In the genomic region with DNA sequence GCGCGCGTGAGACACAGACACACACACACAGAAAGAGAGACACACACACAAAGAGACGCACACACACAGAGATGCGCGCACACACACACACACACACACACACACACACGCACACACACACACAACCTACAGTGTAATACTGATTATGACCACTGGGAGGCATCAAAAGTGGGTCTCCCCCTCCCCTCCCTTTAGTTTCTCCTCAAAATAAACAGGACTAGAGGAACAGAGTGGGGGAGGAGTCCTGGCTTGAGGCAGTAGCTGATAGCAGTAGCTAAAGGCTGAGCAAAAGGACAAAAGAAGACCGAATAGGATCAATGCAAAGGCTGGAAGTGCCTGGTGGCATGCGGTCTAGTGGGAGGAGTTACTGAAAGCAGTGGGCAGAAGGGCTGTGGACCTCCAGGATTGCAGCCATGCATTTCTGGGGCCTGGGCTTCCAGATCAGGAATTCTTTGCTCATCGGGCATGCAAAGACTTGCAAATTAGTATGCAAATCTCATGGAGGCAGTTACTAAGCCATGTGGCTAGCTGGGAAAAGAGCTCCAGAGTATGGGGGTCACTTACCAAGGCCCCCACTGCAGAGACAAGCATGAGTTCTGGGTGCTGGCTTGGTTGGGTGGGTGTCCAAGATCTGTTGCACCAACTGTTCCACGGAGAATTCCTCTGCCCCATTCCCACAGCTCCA, we compare ENCODE assay signal across 8 mouse cellular contexts. TPM values are rescaled to one million over a fixed set of nuclear protein-coding genes. Genes with fewer than 3 reads are reported as not detected.
DNase-seq lines count a peak whose midpoint lies in the region; ATAC-seq and TF ChIP-seq lines count a peak whose summit lies in the region.

No protein-coding gene starts in this region.

- peaks cover 11% of the 10 kb centered on the region for H3K4me1 ChIP-seq in heart, embryonic 16.5 days (ENCODE audit: control insufficient read depth, insufficient read depth, low read length)
- peaks cover 0 to 25% of the 10 kb centered on the region in 2 experiments; a peak in 2 of 4 replicates for H3K4me1 ChIP-seq in liver, embryonic 14.5 days (replicated peaks; ENCODE audit: control insufficient read depth in 2 of 2, insufficient read depth in 2 of 2, low read length in 1 of 2)

- H3K27ac ChIP-seq in gastrocnemius, adult 2 months: no peak overlapping the region
- H3K27ac ChIP-seq in heart, embryonic 16.5 days (ENCODE audit: low read length): no peak overlapping the region
- no peak overlapping the region for H3K27ac ChIP-seq in liver, embryonic 14.5 days

- 35% methylated on average over 11 of the region's 11 CpGs for WGBS in heart, embryonic 16.5 days
- 58% methylated on average over 11 of the region's 11 CpGs for WGBS in liver, embryonic 14.5 days (ENCODE audit: insufficient replicate concordance)

- H3K4me2 ChIP-seq in heart, embryonic 16.5 days (ENCODE audit: low read depth, low read length): peak overlapping the region; percentile 28; the same call in 1 of the 2 replicates
- H3K4me2 ChIP-seq in liver, embryonic 14.5 days (ENCODE audit: low read depth): no peak overlapping the region

- H3K4me3 ChIP-seq in gastrocnemius, adult 2 months: no peak overlapping the region
- no peak overlapping the region for H3K4me3 ChIP-seq in heart, embryonic 16.5 days (ENCODE audit: low read length)
- no peak overlapping the region for H3K4me3 ChIP-seq in liver, embryonic 14.5 days (ENCODE audit: insufficient read depth in 1 of 2, low read depth in 2 of 2, low read length in 2 of 2)

- peaks cover 19% of the 10 kb centered on the region; the same call in 1 of the 2 replicates for H3K36me3 ChIP-seq in heart, embryonic 16.5 days (ENCODE audit: control insufficient read depth, insufficient read depth)
- no peaks in the 10 kb centered on the region; the same call in 1 of the 2 replicates for H3K36me3 ChIP-seq in liver, embryonic 14.5 days (replicated peaks; ENCODE audit: control insufficient read depth, insufficient read depth, low read depth)

- no peak for TF ChIP-seq EP300 in liver, embryonic 14.5 days (IDR thresholded peaks at IDR 0.05; ENCODE audit: low read depth)

- TF ChIP-seq CTCF in gastrocnemius, adult 2 months (IDR thresholded peaks at IDR 0.05): peak; percentile 45
- peak; percentile 64 for TF ChIP-seq CTCF in liver, embryonic 14.5 days (IDR thresholded peaks at IDR 0.05; ENCODE audit: low read depth)

- H3K9ac ChIP-seq in heart, embryonic 16.5 days (ENCODE audit: low read length): peak overlapping the region; percentile 46
- no peak overlapping the region for H3K9ac ChIP-seq in liver, embryonic 14.5 days (replicated peaks)

- ATAC-seq in heart, embryonic 16.5 days (replicated peaks; ENCODE audit: extremely low read depth, insufficient read depth, low FRiP score): peak; percentile 67; the same call in 1 of the 2 replicates
- ATAC-seq in liver, embryonic 14.5 days (ENCODE audit: insufficient read depth): peak; percentile 17; the same call in 1 of the 2 replicates
- ATAC-seq in megakaryocyte, adult 5-6 weeks (ENCODE audit: poor library complexity, severe bottlenecking): no peak

- intact Hi-C loops in gastrocnemius, adult 2 months (cut with DNase I): loop anchor here (2.0 kb wide), 1 partner anchor 73 kb away; no protein-coding TSS in a partner anchor

- no peaks in the 10 kb centered on the region for H3K9me3 ChIP-seq in heart, embryonic 16.5 days (replicated peaks; ENCODE audit: control insufficient read depth, low read length)
- H3K9me3 ChIP-seq in liver, embryonic 14.5 days (ENCODE audit: control insufficient read depth, low read length): no peaks in the 10 kb centered on the region

- DNase-seq in gastrocnemius, adult 2 months: no peak
- DNase-seq in gastrocnemius, postnatal 4 days (ENCODE audit: low spot score in 2 of 2): no peak
- peak; percentile 46 for DNase-seq in thymus, postnatal 4 days
- no peak for DNase-seq in thymus, adult 18-20 months
- no peak for DNase-seq in liver, embryonic 14.5 days (ENCODE audit: low read depth in 3 of 3, low spot score in 3 of 3)
- peak; percentile 90 for DNase-seq in retina, postnatal 1 day

- no peaks in the 10 kb centered on the region for H3K27me3 ChIP-seq in heart, embryonic 16.5 days (ENCODE audit: control insufficient read depth, insufficient read depth, low read length)
- no peaks in the 10 kb centered on the region for H3K27me3 ChIP-seq in liver, embryonic 14.5 days (ENCODE audit: control insufficient read depth, insufficient read depth, low read length)

RNA-seq across cellular contexts. Expression of gene Camta2, which starts 5.9 kb away (rescaled TPM):
- 10 to 100 TPM; 39.6 to 44.9 TPM for total RNA-seq in gastrocnemius, adult 2 months (2021)
- 10 to 100 TPM; 18.1 to 20.3 TPM for total RNA-seq in gastrocnemius, postnatal 4 days (2021)
- 15.0 and 15.6 TPM in 2 replicates for polyA plus RNA-seq in heart, embryonic 16.5 days (2015; fragmentation: Nextera tagmentation; extraction: Ambion mirVana)
- 2.7 and 3.1 TPM in 2 replicates for polyA plus RNA-seq in liver, embryonic 14.5 days (2012; rRNA removed)
- polyA plus RNA-seq in liver, embryonic 14.5 days (2014; fragmentation: Nextera tagmentation; extraction: Ambion mirVana): 2.1 and 2.5 TPM in 2 replicates
- total RNA-seq in megakaryocyte, adult 5-6 weeks (2015): 24.5 and 27.0 TPM in 2 replicates
- 6.4 and 12.5 TPM in 2 replicates for total RNA-seq in megakaryocyte, adult 5-6 weeks (2017)

RNA-seq across cellular contexts. Expression of gene Spag7, which starts 12.8 kb away (rescaled TPM):
- total RNA-seq in gastrocnemius, adult 2 months (2021): 10 to 100 TPM; 86.3 to 86.4 TPM
- 100 to 1,000 TPM; 119 to 129 TPM for total RNA-seq in gastrocnemius, postnatal 4 days (2021)
- 186 and 191 TPM in 2 replicates for polyA plus RNA-seq in heart, embryonic 16.5 days (2015; fragmentation: Nextera tagmentation; extraction: Ambion mirVana)
- 24.6 and 42.0 TPM in 2 replicates for polyA plus RNA-seq in liver, embryonic 14.5 days (2012; rRNA removed)
- 27.4 and 29.6 TPM in 2 replicates for polyA plus RNA-seq in liver, embryonic 14.5 days (2014; fragmentation: Nextera tagmentation; extraction: Ambion mirVana)
- total RNA-seq in megakaryocyte, adult 5-6 weeks (2015): 78.5 and 83.3 TPM in 2 replicates
- 67.0 and 83.5 TPM in 2 replicates for total RNA-seq in megakaryocyte, adult 5-6 weeks (2017)

RNA-seq across cellular contexts. Expression of gene Inca1, which starts 17.9 kb away (rescaled TPM):
- 1 to 10 TPM; 3.8 to 5.7 TPM for total RNA-seq in gastrocnemius, adult 2 months (2021)
- total RNA-seq in gastrocnemius, postnatal 4 days (2021): 1 to 10 TPM; 2.0 to 3.0 TPM
- 1.2 and 1.4 TPM in 2 replicates for polyA plus RNA-seq in heart, embryonic 16.5 days (2015; fragmentation: Nextera tagmentation; extraction: Ambion mirVana)
- polyA plus RNA-seq in liver, embryonic 14.5 days (2012; rRNA removed): 0.63 and 1.2 TPM in 2 replicates
- polyA plus RNA-seq in liver, embryonic 14.5 days (2014; fragmentation: Nextera tagmentation; extraction: Ambion mirVana): 0.71 and 1.4 TPM in 2 replicates
- not detected in 2 replicates for total RNA-seq in megakaryocyte, adult 5-6 weeks (2015)
- 0.57 TPM in 1 of 2 replicates, not detected in the other for total RNA-seq in megakaryocyte, adult 5-6 weeks (2017)

RNA-seq across cellular contexts. Expression of gene Kif1c, which starts 18.3 kb away (rescaled TPM):
- 100 to 1,000 TPM; 579 to 631 TPM for total RNA-seq in gastrocnemius, adult 2 months (2021)
- 100 to 1,000 TPM; 162 to 166 TPM for total RNA-seq in gastrocnemius, postnatal 4 days (2021)
- 5.1 and 5.2 TPM in 2 replicates for polyA plus RNA-seq in heart, embryonic 16.5 days (2015; fragmentation: Nextera tagmentation; extraction: Ambion mirVana)
- polyA plus RNA-seq in liver, embryonic 14.5 days (2012; rRNA removed): 4.6 and 5.9 TPM in 2 replicates
- 2.2 and 2.9 TPM in 2 replicates for polyA plus RNA-seq in liver, embryonic 14.5 days (2014; fragmentation: Nextera tagmentation; extraction: Ambion mirVana)
- 6.7 and 7.7 TPM in 2 replicates for total RNA-seq in megakaryocyte, adult 5-6 weeks (2015)
- 17.4 and 21.6 TPM in 2 replicates for total RNA-seq in megakaryocyte, adult 5-6 weeks (2017)

RNA-seq across cellular contexts. Expression of gene Eno3, which starts 25.0 kb away (rescaled TPM):
- 1,000 to 10,000 TPM; 7,153 to 7,488 TPM for total RNA-seq in gastrocnemius, adult 2 months (2021)
- total RNA-seq in gastrocnemius, postnatal 4 days (2021): 1,000 to 10,000 TPM; 4,042 to 4,361 TPM
- polyA plus RNA-seq in heart, embryonic 16.5 days (2015; fragmentation: Nextera tagmentation; extraction: Ambion mirVana): 578 and 593 TPM in 2 replicates
- polyA plus RNA-seq in liver, embryonic 14.5 days (2012; rRNA removed): 3.4 and 3.7 TPM in 2 replicates
- 3.6 and 3.9 TPM in 2 replicates for polyA plus RNA-seq in liver, embryonic 14.5 days (2014; fragmentation: Nextera tagmentation; extraction: Ambion mirVana)
- total RNA-seq in megakaryocyte, adult 5-6 weeks (2015): 6.3 and 7.8 TPM in 2 replicates
- 5.9 and 8.2 TPM in 2 replicates for total RNA-seq in megakaryocyte, adult 5-6 weeks (2017)

Comparison
In these comparisons a context has a peak if more than half of its experiments do, and no peak if none do; other contexts are left out.
1. DNase-seq: peak in thymus, postnatal 4 days (single experiment) and retina, postnatal 1 day (single experiment); none in gastrocnemius, adult 2 months (single experiment), gastrocnemius, postnatal 4 days (0 of 2), thymus, adult 18-20 months (0 of 2) and liver, embryonic 14.5 days (0 of 3).